Comparison of ENCODE assay signal across 22 mouse cellular contexts in the genomic region with DNA sequence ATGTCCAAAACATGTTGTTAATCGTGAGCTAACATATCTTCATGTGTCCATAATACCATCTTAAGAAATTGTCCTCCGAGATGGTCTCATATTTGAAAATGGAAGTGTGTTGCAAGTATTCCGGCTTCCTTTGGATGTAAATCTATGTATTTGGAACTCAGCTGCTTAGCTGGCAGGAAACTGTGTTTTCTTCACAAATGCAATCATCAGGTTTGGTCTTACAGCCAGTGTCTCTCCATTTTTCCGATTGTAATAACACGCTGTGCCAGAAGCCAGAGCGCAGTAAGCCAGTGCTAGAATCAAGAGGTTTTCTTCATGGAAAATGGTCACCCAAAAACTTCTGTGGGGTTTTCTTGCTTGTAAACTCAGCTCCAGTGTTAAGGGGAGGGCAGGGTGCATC.
"Had no signal": no experiment of that assay in that cellular context is flagged by ENCODE, and none has a peak within 500 bp of the region (broad histone marks: within the 10 kb centered on the region; RNA-seq: fewer than 3 reads in every experiment).

No protein-coding gene starts in this region.

- H3K36me3 ChIP-seq: kidney, embryonic 15.5 days; limb, embryonic 10.5 days; limb, embryonic 13.5 days; liver, embryonic 12.5 days; liver, embryonic 15.5 days; lung, embryonic 15.5 days; midbrain, embryonic 12.5 days; midbrain, embryonic 15.5 days; neural tube, embryonic 12.5 days; neural tube, embryonic 15.5 days; stomach, embryonic 15.5 days had no signal

- H3K4me3 ChIP-seq: kidney, embryonic 15.5 days; limb, embryonic 10.5 days; limb, embryonic 13.5 days; liver, embryonic 12.5 days; liver, embryonic 15.5 days; lung, embryonic 15.5 days; midbrain, embryonic 12.5 days; midbrain, embryonic 15.5 days; neural tube, embryonic 12.5 days; neural tube, embryonic 15.5 days; stomach, embryonic 15.5 days had no signal

- H3K27me3 ChIP-seq: kidney, embryonic 15.5 days; limb, embryonic 13.5 days; liver, embryonic 12.5 days; liver, embryonic 15.5 days; lung, embryonic 15.5 days; midbrain, embryonic 12.5 days; midbrain, embryonic 15.5 days; neural tube, embryonic 12.5 days; neural tube, embryonic 15.5 days; stomach, embryonic 15.5 days had no signal

- H3K27ac ChIP-seq: kidney, embryonic 15.5 days; limb, embryonic 10.5 days; limb, embryonic 13.5 days; liver, embryonic 12.5 days; liver, embryonic 15.5 days; lung, embryonic 15.5 days; macrophage; midbrain, embryonic 12.5 days; midbrain, embryonic 15.5 days; neural tube, embryonic 12.5 days; neural tube, embryonic 15.5 days; stomach, embryonic 15.5 days had no signal

- H3K9ac ChIP-seq: kidney, embryonic 15.5 days; limb, embryonic 13.5 days; liver, embryonic 12.5 days; liver, embryonic 15.5 days; lung, embryonic 15.5 days; midbrain, embryonic 12.5 days; midbrain, embryonic 15.5 days; neural tube, embryonic 12.5 days; neural tube, embryonic 15.5 days; stomach, embryonic 15.5 days had no signal

- ATAC-seq: liver, embryonic 12.5 days; midbrain, embryonic 15.5 days had no signal

- H3K4me1 ChIP-seq: kidney, embryonic 15.5 days; limb, embryonic 10.5 days; midbrain, embryonic 12.5 days; neural tube, embryonic 12.5 days had no signal

- H3K4me2 ChIP-seq: kidney, embryonic 15.5 days; limb, embryonic 13.5 days; liver, embryonic 12.5 days; liver, embryonic 15.5 days; lung, embryonic 15.5 days; midbrain, embryonic 12.5 days; midbrain, embryonic 15.5 days; neural tube, embryonic 12.5 days; neural tube, embryonic 15.5 days; stomach, embryonic 15.5 days had no signal

- DNase-seq: kidney, postnatal 10 days; kidney, postnatal 36 days; layer of hippocampus, adult 9-11 months; liver; lung, adult 18-20 months; retina, postnatal 1 day; right cerebral cortex, postnatal 25 days; spleen, adult 18-20 months; thymus, adult 18-20 months; thymus, postnatal 36 days had no signal

- H3K9me3 ChIP-seq: kidney, embryonic 15.5 days; limb, embryonic 10.5 days; limb, embryonic 13.5 days; liver, embryonic 12.5 days; liver, embryonic 15.5 days; lung, embryonic 15.5 days; midbrain, embryonic 12.5 days; midbrain, embryonic 15.5 days; neural tube, embryonic 12.5 days; neural tube, embryonic 15.5 days; stomach, embryonic 15.5 days had no signal
